Mouse (Mus musculus): Measurements from ENCODE around the gene Pgk1. TPM values are rescaled to one million over a fixed set of nuclear protein-coding genes. Genes with fewer than 3 reads are reported as not detected.

The Pgk1 gene
- polyA plus RNA-seq, 1 experiment = 159 TPM

GRCm38 (mm10) chrX:106198904-106199303, 12.0 kb downstream of the Pgk1 start:
- DNase-seq (ENCODE audit: low read depth, low spot score) = no peak
- 84% methylated on average over 5 of the region's 5 CpGs for WGBS

- DNase-seq (ENCODE audit: low read depth, low spot score) = no peak
Observed at GRCm38 (mm10) chrX:106209100-106209499, 22.2 kb downstream of the Pgk1 start.

GRCm38 (mm10) chrX:106219171-106220032, 32.5 kb downstream of the Pgk1 start:
- 24% methylated on average over 60 of the region's 60 CpGs for WGBS
- DNase-seq (ENCODE audit: low read depth, low spot score) = peak; percentile 16

More at GRCm38 (mm10) chrX:106209100-106209499, 22.2 kb downstream of the Pgk1 start:
- 85% methylated on average over 2 of the region's 2 CpGs for WGBS

GRCm38 (mm10) chrX:106221058-106221457, 34.2 kb downstream of the Pgk1 start, which contains the start of gene Taf9b:
Gene Taf9b, minus strand, starts transcription at chrX:106221158.
- 82% methylated on average over 25 of the region's 25 CpGs for WGBS

More at GRCm38 (mm10) chrX:106221058-106221457, 34.2 kb downstream of the Pgk1 start, which contains the start of gene Taf9b:
- no peak for DNase-seq (ENCODE audit: low read depth, low spot score)

Other genes starting within 250 kb of the Pgk1 start
- gene Magt1, start 175.2 kb upstream of the Pgk1 start, polyA plus RNA-seq (2012; rRNA removed) = 10.3 and 12.6 TPM in 2 replicates
- gene Cox7b, start 171.4 kb upstream of the Pgk1 start, polyA plus RNA-seq (2012; rRNA removed) = 472 and 528 TPM in 2 replicates
- 1.9 and 5.1 TPM in 2 replicates for gene Atp7a, start 159.8 kb upstream of the Pgk1 start, polyA plus RNA-seq (2012; rRNA removed)
- gene Tlr13, start 43.9 kb upstream of the Pgk1 start, polyA plus RNA-seq (2012; rRNA removed) = 0.99 and 1.2 TPM in 2 replicates
- 2.4 and 2.5 TPM in 2 replicates for gene Taf9b, start 34.1 kb downstream of the Pgk1 start, polyA plus RNA-seq (2012; rRNA removed)
- not detected in 2 replicates for gene Fnd3c2, start 68.3 kb downstream of the Pgk1 start, polyA plus RNA-seq (2012; rRNA removed)

Data from large intestine, adult 2 months (tissue).